14 mouse cellular contexts compared by ENCODE assay signal in the genomic region with DNA sequence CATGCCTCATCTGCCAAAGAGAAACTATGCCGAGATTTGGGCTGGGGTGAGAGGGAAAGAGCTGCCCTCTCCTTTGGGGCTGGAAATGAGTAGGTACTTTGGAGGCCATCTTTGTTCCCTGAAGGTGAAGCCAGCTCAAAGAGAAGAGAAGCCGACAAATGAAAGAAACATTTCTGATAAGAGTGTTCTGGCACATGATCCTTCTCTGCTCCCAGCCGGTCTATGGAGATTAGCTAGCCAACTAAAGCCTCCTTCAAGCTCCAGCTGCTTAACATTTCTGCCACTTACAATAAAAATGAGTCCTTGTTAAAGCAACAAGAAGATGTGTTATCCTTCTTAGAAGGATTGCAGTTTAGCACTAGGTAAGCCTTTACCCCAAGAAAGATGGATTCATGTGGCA.
"Had no signal": no experiment of that assay in that cellular context is flagged by ENCODE, and none has a peak within 500 bp of the region (broad histone marks: within the 10 kb centered on the region; RNA-seq: fewer than 3 reads in every experiment).

No protein-coding gene starts in this region.

- H3K9me3 ChIP-seq: liver, embryonic 13.5 days; midbrain, embryonic 13.5 days; midbrain, embryonic 15.5 days; neural tube, embryonic 12.5 days had no signal

- H3K27ac ChIP-seq: liver, embryonic 13.5 days; macrophage; midbrain, embryonic 13.5 days; midbrain, embryonic 15.5 days; neural tube, embryonic 12.5 days had no signal

- H3K9ac ChIP-seq: liver, embryonic 13.5 days; midbrain, embryonic 13.5 days; midbrain, embryonic 15.5 days; neural tube, embryonic 12.5 days had no signal

- H3K36me3 ChIP-seq: liver, embryonic 13.5 days; midbrain, embryonic 13.5 days; midbrain, embryonic 15.5 days; neural tube, embryonic 12.5 days had no signal

- H3K4me1 ChIP-seq: neural tube, embryonic 12.5 days had no signal

- ATAC-seq: midbrain, embryonic 13.5 days; midbrain, embryonic 15.5 days had no signal

- H3K4me2 ChIP-seq: liver, embryonic 13.5 days; midbrain, embryonic 11.5 days; midbrain, embryonic 13.5 days; midbrain, embryonic 15.5 days; neural tube, embryonic 12.5 days had no signal

- DNase-seq: liver, embryonic 13.5 days; lung, adult 2 months; lung, postnatal 10 days; lung, postnatal 36 days; right cerebral cortex, postnatal 14 days; spleen, adult 18-20 months; thymus, adult 18-20 months; thymus, postnatal 14 days; thymus, postnatal 36 days had no signal

- H3K27me3 ChIP-seq: liver, embryonic 13.5 days; midbrain, embryonic 13.5 days; midbrain, embryonic 15.5 days; neural tube, embryonic 12.5 days had no signal

- H3K4me3 ChIP-seq: liver, embryonic 13.5 days; midbrain, embryonic 13.5 days; midbrain, embryonic 15.5 days; neural tube, embryonic 12.5 days had no signal
